Mouse (Mus musculus) embryonic facial prominence, embryonic 12.5 days (tissue): ENCODE results near the gene Tpbgl. TPM values are rescaled to one million over a fixed set of nuclear protein-coding genes. Genes with fewer than 3 reads are reported as not detected.

Experiments
- ATAC-seq: fragments of 200-750 bp; cut with Nextera tagmentation; 2 replicates; pipeline ENCODE4 v1.8.0; 2017; ENCODE audit not compliant: insufficient number of reproducible peaks, insufficient read depth, low FRiP score, low TSS enrichment
- H3K27ac ChIP-seq: fragments of 300-500 bp; sonication (generic); 2 replicates; pipeline ENCODE4 v1.5.1; 2016; ENCODE audit warnings: mild to moderate bottlenecking
- H3K27me3 ChIP-seq: fragments of 300-500 bp; sonication (generic); 2 replicates; pipeline ENCODE4 v1.6.1; 2016; ENCODE audit warnings: mild to moderate bottlenecking, moderate library complexity
- H3K36me3 ChIP-seq: fragments of 300-500 bp; sonication (generic); 2 replicates; pipeline ENCODE4 v1.6.1; 2016; ENCODE audit warnings: mild to moderate bottlenecking
- H3K4me1 ChIP-seq: fragments of 300-500 bp; sonication (generic); 2 replicates; pipeline ENCODE4 v1.6.1; 2016
- H3K4me2 ChIP-seq: fragments of 300-500 bp; sonication (generic); replicated peaks from 2 replicates; pipeline ENCODE4 v1.6.1; 2016; ENCODE audit warnings: mild to moderate bottlenecking, moderate library complexity
- H3K4me3 ChIP-seq: fragments of 300-500 bp; sonication (generic); 2 replicates; pipeline ENCODE4 v1.5.1; 2016; ENCODE audit warnings: mild to moderate bottlenecking
- H3K9ac ChIP-seq: fragments of 300-500 bp; sonication (generic); 2 replicates; pipeline ENCODE4 v1.6.1; 2016; ENCODE audit warnings: mild to moderate bottlenecking, moderate library complexity
- H3K9me3 ChIP-seq: fragments of 300-500 bp; sonication (generic); 2 replicates; pipeline ENCODE4 v1.6.1; 2016; ENCODE audit warnings: mild to moderate bottlenecking, moderate library complexity
- WGBS: fragments of 180-500 bp; shearing (Covaris S2); methylation state at CpG from one replicate; pipeline ENCODE4 v1.1.7; 2016; 5-methylcytosine and 5-hydroxymethylcytosine counted together
- polyA plus RNA-seq: library from polyadenylated mRNA; unstranded; fragments of >200 nt; fragmentation: Nextera tagmentation; extraction: Ambion mirVana; gene quantifications from 2 replicates; pipeline ENCODE4 v1.2.1, GENCODE M21; 2016

Tpbgl gene
- polyA plus RNA-seq, 1 experiment from 2014 or later: 1.5 TPM

DNA sequence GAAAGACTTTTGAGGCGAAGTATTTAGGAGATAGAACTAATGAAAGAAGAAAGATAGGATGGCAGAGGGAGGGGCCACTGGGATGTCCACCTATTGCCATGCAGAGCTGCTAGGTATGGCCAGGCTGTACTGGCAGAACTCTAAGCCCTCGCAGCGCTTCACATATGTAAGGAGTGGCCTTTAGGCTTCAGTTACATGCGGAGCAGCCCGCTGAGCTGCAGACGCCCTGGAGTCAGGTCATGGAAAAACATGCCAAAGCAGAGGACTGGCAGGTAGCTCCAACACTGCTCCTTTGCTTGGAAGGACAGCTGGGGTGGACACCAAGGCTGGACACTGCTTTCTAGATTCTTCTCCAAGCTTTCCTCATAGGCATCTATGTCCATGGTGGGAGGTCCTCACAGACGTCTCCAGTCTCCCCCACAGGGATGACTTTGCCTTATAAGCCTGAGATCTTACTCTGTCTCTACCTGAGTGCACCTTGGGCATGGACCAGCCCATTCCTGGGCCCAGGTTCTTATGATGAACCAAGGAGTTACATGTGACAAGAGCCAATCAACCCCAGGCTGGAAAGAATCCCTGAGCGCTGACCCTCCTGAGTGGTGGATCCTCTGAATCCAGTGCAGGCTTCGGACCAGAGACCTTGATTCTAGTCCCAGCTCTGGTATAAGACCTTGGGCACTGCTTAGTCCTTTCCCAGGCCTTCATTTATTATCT is 36.8 kb upstream of the Tpbgl start:
- WGBS: 79% methylated on average over 9 of the region's 9 CpGs
- no peak overlapping the region for H3K4me2 ChIP-seq
- no peaks in the 10 kb centered on the region for H3K36me3 ChIP-seq
- H3K9me3 ChIP-seq: no peaks in the 10 kb centered on the region
- H3K27ac ChIP-seq: no peak overlapping the region
- no peaks in the 10 kb centered on the region for H3K27me3 ChIP-seq
- ATAC-seq: no peak
- no peaks in the 10 kb centered on the region for H3K4me1 ChIP-seq
- H3K9ac ChIP-seq: no peak overlapping the region
- no peak overlapping the region for H3K4me3 ChIP-seq

- Histone ChIP-seq H3K27ac (no peak overlapping the region), H3K4me2 (no peak overlapping the region), H3K4me3 (no peak overlapping the region), H3K4me1 (no peaks in the 10 kb centered on the region), H3K9ac (no peak overlapping the region), H3K9me3 (no peaks in the 10 kb centered on the region), H3K27me3 (no peaks in the 10 kb centered on the region), H3K36me3 (no peaks in the 10 kb centered on the region)
- no peak for ATAC-seq
- WGBS: 67% methylated on average over 2 of the region's 2 CpGs
Measured at GRCm38 (mm10) chr7:99662311-99662710, 35.4 kb upstream of the Tpbgl start.

DNA sequence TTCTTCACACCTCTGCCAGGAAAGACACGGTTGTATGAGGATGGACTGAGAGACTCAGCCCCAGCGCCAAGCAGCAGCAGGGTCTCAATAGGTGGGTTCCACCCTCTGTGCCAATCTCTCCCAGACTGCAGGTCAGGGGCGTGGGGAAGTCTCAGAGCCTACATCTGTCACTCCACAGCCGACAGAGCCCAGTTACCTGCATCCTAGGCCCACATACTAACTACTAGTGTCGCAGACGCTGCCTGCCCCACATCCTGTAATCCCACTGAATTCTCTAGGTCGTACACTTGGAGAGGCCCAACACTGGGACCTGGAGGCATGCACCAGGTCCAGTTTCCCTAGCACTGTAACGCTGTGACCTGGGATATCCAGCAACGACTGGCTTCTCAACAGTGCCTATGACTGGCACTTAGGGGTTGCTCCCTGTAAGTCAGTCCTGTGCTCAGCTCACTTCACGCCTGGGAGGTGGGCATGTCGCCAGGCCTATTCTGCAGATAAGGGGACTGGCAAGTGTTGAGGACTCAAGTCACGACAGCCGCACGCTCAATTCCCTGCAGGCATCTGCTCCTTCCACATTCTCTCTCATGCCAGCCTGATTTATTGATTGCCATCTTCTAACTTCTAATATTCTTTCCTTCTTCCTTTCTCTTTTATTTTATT is 34.8 kb upstream of the Tpbgl start:
- Histone ChIP-seq H3K4me2 (no peak overlapping the region), H3K27ac (no peak overlapping the region), H3K27me3 (no peaks in the 10 kb centered on the region), H3K4me1 (no peaks in the 10 kb centered on the region), H3K4me3 (no peak overlapping the region), H3K9me3 (no peaks in the 10 kb centered on the region), H3K36me3 (no peaks in the 10 kb centered on the region), H3K9ac (no peak overlapping the region)
- no peak for ATAC-seq
- 78% methylated on average over 14 of the region's 14 CpGs for WGBS

- H3K4me3 ChIP-seq: no peak overlapping the region
- no peaks in the 10 kb centered on the region for H3K36me3 ChIP-seq
- no peaks in the 10 kb centered on the region for H3K27me3 ChIP-seq
- H3K27ac ChIP-seq: no peak overlapping the region
- no peaks in the 10 kb centered on the region for H3K4me1 ChIP-seq
- H3K9ac ChIP-seq: no peak overlapping the region
- no peaks in the 10 kb centered on the region for H3K9me3 ChIP-seq
- no peak overlapping the region for H3K4me2 ChIP-seq
- WGBS: 92% methylated on average over 9 of the region's 9 CpGs
- no peak for ATAC-seq
Measured at GRCm38 (mm10) chr7:99661071-99661470, 34.2 kb upstream of the Tpbgl start.

GRCm38 (mm10) chr7:99659379-99660029 is 32.6 kb upstream of the Tpbgl start:
- no peaks in the 10 kb centered on the region for H3K27me3 ChIP-seq
- no peaks in the 10 kb centered on the region for H3K9me3 ChIP-seq
- no peaks in the 10 kb centered on the region for H3K4me1 ChIP-seq
- ATAC-seq: peak; percentile 69; the same call in 1 of the 2 replicates
- 43% methylated on average over 12 of the region's 12 CpGs for WGBS
- H3K36me3 ChIP-seq: no peaks in the 10 kb centered on the region
- no peak overlapping the region for H3K9ac ChIP-seq
- no peak overlapping the region for H3K4me2 ChIP-seq
- H3K4me3 ChIP-seq: no peak overlapping the region
- no peak overlapping the region for H3K27ac ChIP-seq

DNA sequence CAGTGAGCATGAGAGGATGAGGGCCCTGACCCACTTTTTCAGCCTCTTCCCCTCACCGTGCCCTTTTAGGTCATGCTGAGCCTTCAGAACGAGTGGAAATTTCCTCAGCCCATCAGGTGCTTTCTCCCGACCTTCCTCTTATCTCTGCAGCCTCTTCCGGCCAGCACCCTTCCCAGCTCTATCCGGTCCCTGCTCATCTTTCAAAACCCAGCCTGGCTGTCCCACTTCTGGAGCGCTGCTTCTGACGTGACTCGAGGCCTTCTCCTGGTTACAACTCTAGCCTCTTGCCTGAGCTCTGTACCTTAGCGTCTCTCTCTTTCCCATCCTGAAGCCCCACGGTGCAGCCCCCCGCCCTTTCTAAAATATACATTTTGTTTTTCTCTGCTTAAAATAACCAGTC is 27.3 kb upstream of the Tpbgl start:
- H3K4me2 ChIP-seq: no peak overlapping the region
- WGBS: 78% methylated on average over 11 of the region's 11 CpGs
- H3K4me1 ChIP-seq: no peaks in the 10 kb centered on the region
- no peak for ATAC-seq
- H3K27me3 ChIP-seq: no peaks in the 10 kb centered on the region; the same call in 1 of the 2 replicates
- no peak overlapping the region for H3K9ac ChIP-seq
- no peak overlapping the region for H3K4me3 ChIP-seq
- H3K36me3 ChIP-seq: no peaks in the 10 kb centered on the region
- no peak overlapping the region for H3K27ac ChIP-seq
- H3K9me3 ChIP-seq: no peaks in the 10 kb centered on the region

GRCm38 (mm10) chr7:99649585-99649984 is 22.7 kb upstream of the Tpbgl start:
- no peak overlapping the region for H3K27ac ChIP-seq
- no peaks in the 10 kb centered on the region for H3K9me3 ChIP-seq
- H3K4me3 ChIP-seq: no peak overlapping the region
- WGBS: 70% methylated on average over 4 of the region's 4 CpGs
- no peaks in the 10 kb centered on the region for H3K36me3 ChIP-seq
- H3K27me3 ChIP-seq: no peaks in the 10 kb centered on the region; the same call in 1 of the 2 replicates
- ATAC-seq: no peak
- H3K9ac ChIP-seq: no peak overlapping the region
- no peak overlapping the region for H3K4me2 ChIP-seq
- no peaks in the 10 kb centered on the region for H3K4me1 ChIP-seq

DNA sequence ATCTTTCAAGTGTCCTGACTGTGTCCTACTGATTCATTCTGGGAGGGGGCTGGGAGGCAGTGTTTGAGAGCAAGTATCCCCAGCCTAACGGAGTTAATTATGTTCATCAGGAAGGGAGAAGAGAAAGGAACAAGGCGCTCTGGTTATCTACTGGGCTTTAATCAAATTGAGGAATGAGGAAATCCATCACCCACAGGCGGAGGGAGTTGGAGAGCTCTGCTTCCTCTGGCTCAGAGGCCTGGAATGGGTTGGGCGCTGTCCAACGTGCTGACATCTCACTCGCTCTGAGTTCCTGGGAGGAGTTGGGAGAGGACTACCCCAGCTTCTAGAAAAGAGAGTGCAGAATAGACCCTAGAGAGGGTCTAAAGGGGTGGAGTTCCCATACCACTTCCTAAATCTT is 21.7 kb upstream of the Tpbgl start:
- H3K4me1 ChIP-seq: no peaks in the 10 kb centered on the region
- H3K4me3 ChIP-seq: no peak overlapping the region
- no peak for ATAC-seq
- no peak overlapping the region for H3K4me2 ChIP-seq
- no peak overlapping the region for H3K9ac ChIP-seq
- H3K27me3 ChIP-seq: no peaks in the 10 kb centered on the region
- no peaks in the 10 kb centered on the region for H3K9me3 ChIP-seq
- H3K27ac ChIP-seq: no peak overlapping the region
- 4% methylated on average over 6 of the region's 6 CpGs for WGBS
- H3K36me3 ChIP-seq: no peaks in the 10 kb centered on the region

- Histone ChIP-seq H3K4me3 (no peak overlapping the region), H3K4me2 (no peak overlapping the region), H3K9ac (no peak overlapping the region), H3K27ac (no peak overlapping the region), H3K4me1 (no peaks in the 10 kb centered on the region), H3K27me3 (no peaks in the 10 kb centered on the region), H3K36me3 (no peaks in the 10 kb centered on the region), H3K9me3 (no peaks in the 10 kb centered on the region)
- 77% methylated on average over 7 of the region's 7 CpGs for WGBS
- no peak for ATAC-seq
Measured at GRCm38 (mm10) chr7:99644701-99645100, 17.8 kb upstream of the Tpbgl start.

GRCm38 (mm10) chr7:99642078-99642477 is 15.2 kb upstream of the Tpbgl start:
- 48% methylated on average over 3 of the region's 3 CpGs for WGBS
- ATAC-seq: no peak
- H3K9ac ChIP-seq: no peak overlapping the region
- H3K27ac ChIP-seq: no peak overlapping the region
- no peaks in the 10 kb centered on the region for H3K4me1 ChIP-seq
- H3K27me3 ChIP-seq: no peaks in the 10 kb centered on the region
- no peaks in the 10 kb centered on the region for H3K36me3 ChIP-seq
- H3K4me3 ChIP-seq: no peak overlapping the region
- no peaks in the 10 kb centered on the region for H3K9me3 ChIP-seq
- H3K4me2 ChIP-seq: no peak overlapping the region

DNA sequence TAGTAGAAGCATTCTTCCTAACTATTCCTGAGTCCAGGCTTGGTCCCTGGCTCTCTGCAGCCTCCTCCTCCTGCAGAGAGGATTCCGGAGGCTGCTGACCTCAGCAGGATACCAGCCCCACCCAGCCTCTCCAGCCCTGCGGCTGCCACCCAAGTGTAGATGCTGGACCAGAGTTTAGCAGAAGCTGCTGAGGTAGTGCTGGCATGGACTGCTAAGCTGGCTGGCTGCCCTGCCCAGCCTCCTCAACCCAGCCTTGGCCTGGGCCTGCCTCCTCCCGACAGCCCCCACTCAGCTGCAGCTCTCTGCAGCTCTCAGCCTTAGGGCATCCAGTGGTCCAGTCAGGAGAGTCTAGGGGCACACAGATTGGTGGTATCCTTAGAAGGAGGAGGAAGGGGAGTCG is 14.3 kb upstream of the Tpbgl start:
- Histone ChIP-seq H3K27me3 (no peaks in the 10 kb centered on the region), H3K4me2 (no peak overlapping the region), H3K4me1 (no peaks in the 10 kb centered on the region), H3K27ac (no peak overlapping the region), H3K9me3 (no peaks in the 10 kb centered on the region), H3K4me3 (no peak overlapping the region), H3K36me3 (no peaks in the 10 kb centered on the region), H3K9ac (no peak overlapping the region)
- no peak for ATAC-seq
- 35% methylated on average over 4 of the region's 4 CpGs for WGBS
